Mouse (Mus musculus): ENCODE measurements around the gene Btbd35f26. TPM values are rescaled to one million over a fixed set of nuclear protein-coding genes. Genes with fewer than 3 reads are reported as not detected.
"Not testable (repeated sequence)": the region's sequence is repeated elsewhere in the genome, so short reads cannot be mapped to it uniquely, and the experiment has no call there.

Gene Btbd35f26
- polyA plus RNA-seq (2015; fragmentation: Nextera tagmentation; extraction: Ambion mirVana) = not detected in 2 replicates

DNA sequence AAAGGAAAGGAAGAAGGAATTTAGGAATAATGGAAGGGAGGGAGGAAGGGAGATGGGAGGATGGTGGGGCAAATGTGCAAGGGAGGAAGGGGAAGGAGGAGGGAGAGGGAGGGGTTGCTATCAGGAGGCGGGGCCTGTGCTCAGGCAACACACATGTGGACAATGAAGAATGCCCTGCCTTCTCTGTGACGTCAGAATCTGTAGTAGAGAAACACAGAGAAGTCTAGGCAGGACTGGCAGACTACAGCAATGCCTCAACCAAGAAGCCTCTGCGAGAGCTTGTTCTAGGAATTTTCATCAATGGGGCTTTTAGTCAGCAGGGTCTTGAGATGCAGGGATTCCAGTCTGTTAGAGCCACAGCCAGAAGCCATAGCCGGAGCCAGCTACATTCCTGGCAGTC, at the start of gene Btbd35f26:
TSS of gene Btbd35f26 (plus strand) at position 301 of the 400 bp plus-strand sequence.
- H3K36me3 ChIP-seq (ENCODE audit: control insufficient read depth, insufficient read depth); H3K4me2 ChIP-seq (ENCODE audit: low read depth, low read length); H3K27ac ChIP-seq (ENCODE audit: low read length); H3K4me1 ChIP-seq (ENCODE audit: control insufficient read depth, low read depth, low read length); H3K9me3 ChIP-seq (replicated peaks; ENCODE audit: control insufficient read depth, low read length); H3K27me3 ChIP-seq (ENCODE audit: control insufficient read depth, insufficient read depth, low read depth, low read length); H3K9ac ChIP-seq (ENCODE audit: low read depth, low read length); ATAC-seq (ENCODE audit: low read depth); H3K4me3 ChIP-seq (ENCODE audit: low read depth, low read length): not testable (repeated sequence)
- WGBS (ENCODE audit: insufficient replicate concordance) = no CpG with 5 or more reads among the region's 4 CpGs

- not testable (repeated sequence) for H3K9me3 ChIP-seq (replicated peaks; ENCODE audit: control insufficient read depth, low read length); ATAC-seq (ENCODE audit: low read depth); H3K4me3 ChIP-seq (ENCODE audit: low read depth, low read length); H3K36me3 ChIP-seq (ENCODE audit: control insufficient read depth, insufficient read depth); H3K27me3 ChIP-seq (ENCODE audit: control insufficient read depth, insufficient read depth, low read depth, low read length); H3K27ac ChIP-seq (ENCODE audit: low read length); H3K9ac ChIP-seq (ENCODE audit: low read depth, low read length); H3K4me1 ChIP-seq (ENCODE audit: control insufficient read depth, low read depth, low read length); H3K4me2 ChIP-seq (ENCODE audit: low read depth, low read length)
- WGBS (ENCODE audit: insufficient replicate concordance) = 52% methylated on average over 2 of the region's 4 CpGs
These were observed 5.7 kb downstream of the Btbd35f26 start for GRCm38 (mm10) chrX:31341924-31342323.

DNA sequence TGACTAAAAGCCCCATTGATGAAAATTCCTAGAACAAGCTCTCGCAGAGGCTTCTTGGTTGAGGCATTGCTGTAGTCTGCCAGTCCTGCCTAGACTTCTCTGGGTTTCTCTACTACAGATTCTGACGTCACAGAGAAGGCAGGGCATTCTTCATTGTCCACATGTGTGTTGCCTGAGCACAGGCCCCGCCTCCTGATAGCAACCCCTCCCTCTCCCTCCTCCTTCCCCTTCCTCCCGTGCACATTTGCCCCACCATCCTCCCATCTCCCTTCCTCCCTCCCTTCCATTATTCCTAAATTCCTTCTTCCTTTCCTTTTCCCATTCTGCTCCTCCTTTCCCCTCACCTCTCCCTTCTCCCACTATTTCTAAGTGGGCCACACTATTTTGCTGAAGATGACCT, 47.6 kb downstream of the Btbd35f26 start, which contains the start of gene Btbd35f19:
TSS of gene Btbd35f19 (minus strand) at position 101 of the 400 bp plus-strand sequence.
- H3K36me3 ChIP-seq (ENCODE audit: control insufficient read depth, insufficient read depth); H3K27me3 ChIP-seq (ENCODE audit: control insufficient read depth, insufficient read depth, low read depth, low read length); H3K9ac ChIP-seq (ENCODE audit: low read depth, low read length); H3K4me2 ChIP-seq (ENCODE audit: low read depth, low read length); H3K4me3 ChIP-seq (ENCODE audit: low read depth, low read length); H3K9me3 ChIP-seq (replicated peaks; ENCODE audit: control insufficient read depth, low read length); ATAC-seq (ENCODE audit: low read depth); H3K27ac ChIP-seq (ENCODE audit: low read length); H3K4me1 ChIP-seq (ENCODE audit: control insufficient read depth, low read depth, low read length): not testable (repeated sequence)
- WGBS (ENCODE audit: insufficient replicate concordance) = no CpG with 5 or more reads among the region's 4 CpGs

Other genes with a start within 250 kb of the Btbd35f26 start
- gene Btbd35f29, start 218.8 kb upstream of the Btbd35f26 start, polyA plus RNA-seq (2015; fragmentation: Nextera tagmentation; extraction: Ambion mirVana) = not detected in 2 replicates
- gene Spin2f, start 82.6 kb upstream of the Btbd35f26 start, polyA plus RNA-seq (2015; fragmentation: Nextera tagmentation; extraction: Ambion mirVana) = not detected in 2 replicates
- not detected in 2 replicates for gene Btbd35f19, start 47.5 kb downstream of the Btbd35f26 start, polyA plus RNA-seq (2015; fragmentation: Nextera tagmentation; extraction: Ambion mirVana)
- not detected in 2 replicates for gene Gm21883, start 237.8 kb downstream of the Btbd35f26 start, polyA plus RNA-seq (2015; fragmentation: Nextera tagmentation; extraction: Ambion mirVana)